ENCODE assay signal across 25 mouse cellular contexts in the genomic region with DNA sequence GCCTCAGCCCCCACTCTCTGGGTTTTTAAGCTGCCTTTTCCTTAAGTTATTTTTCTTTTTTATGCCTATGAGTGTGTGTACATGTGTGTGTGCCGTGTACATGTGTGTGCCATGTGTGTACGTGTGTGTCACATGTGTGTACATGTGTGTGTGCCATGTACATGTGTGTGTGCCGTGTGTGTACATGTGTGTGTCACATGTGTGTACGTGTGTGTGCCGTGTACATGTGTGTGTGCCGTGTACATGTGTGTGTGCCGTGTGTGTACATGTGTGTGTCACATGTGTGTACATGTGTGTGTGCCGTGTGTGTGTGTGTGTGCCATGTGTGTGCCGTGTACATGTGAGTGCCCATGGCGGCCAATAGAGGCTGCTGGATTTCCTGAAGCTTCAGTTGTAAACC. TPM values are rescaled to one million over a fixed set of nuclear protein-coding genes. Genes with fewer than 3 reads are reported as not detected.
"Had no signal": no experiment of that assay in that cellular context is flagged by ENCODE, and none has a peak within 500 bp of the region (broad histone marks: within the 10 kb centered on the region; RNA-seq: fewer than 3 reads in every experiment).

No protein-coding gene starts in this region.

- H3K4me1 ChIP-seq: hindbrain, embryonic 12.5 days; intestine, embryonic 15.5 days; limb, embryonic 10.5 days; limb, embryonic 12.5 days had no signal

- DNase-seq: gastrocnemius, postnatal 10 days; gastrocnemius, postnatal 25 days; heart, adult 18-20 months; heart, postnatal 10 days; heart, postnatal 4 days; kidney, adult 18-20 months; kidney, adult 8-10 months; kidney, postnatal 25 days; kidney, postnatal 4 days; liver had no signal

- H3K9me3 ChIP-seq: heart, embryonic 10.5 days; heart, embryonic 12.5 days; hindbrain, embryonic 10.5 days; hindbrain, embryonic 12.5 days; intestine, embryonic 15.5 days; limb, embryonic 10.5 days; limb, embryonic 12.5 days had no signal

- ATAC-seq: hindbrain, embryonic 16.5 days; inflammation-experienced regulatory T-cells, adult 6 months; intestine, embryonic 15.5 days; intestine, postnatal 0 days had no signal

- H3K36me3 ChIP-seq: hindbrain, embryonic 12.5 days; intestine, embryonic 15.5 days had no signal

- H3K4me2 ChIP-seq: heart, embryonic 12.5 days; hindbrain, embryonic 12.5 days; hindbrain, embryonic 14.5 days; intestine, embryonic 15.5 days; limb, embryonic 12.5 days; liver, embryonic 11.5 days had no signal

- H3K4me3 ChIP-seq: heart, embryonic 10.5 days; heart, embryonic 12.5 days; hindbrain, embryonic 10.5 days; hindbrain, embryonic 12.5 days; intestine, embryonic 15.5 days; layer of hippocampus, adult 2 months; left cerebral cortex, adult 2 months; limb, embryonic 10.5 days; limb, embryonic 12.5 days had no signal

- H3K27me3 ChIP-seq: heart, embryonic 12.5 days; hindbrain, embryonic 12.5 days; intestine, embryonic 15.5 days; limb, embryonic 12.5 days had no signal

- H3K27ac ChIP-seq: heart, embryonic 10.5 days; hindbrain, embryonic 10.5 days; hindbrain, embryonic 12.5 days; hindbrain, embryonic 14.5 days; intestine, embryonic 15.5 days; layer of hippocampus, adult 2 months; left cerebral cortex, adult 2 months; limb, embryonic 10.5 days; limb, embryonic 12.5 days had no signal

- H3K9ac ChIP-seq: heart, embryonic 12.5 days; hindbrain, embryonic 12.5 days; hindbrain, embryonic 14.5 days; intestine, embryonic 15.5 days; limb, embryonic 12.5 days had no signal

RNA-seq across cellular contexts. Expression of a gene that starts 23.9 kb away (rescaled TPM):
- total RNA-seq: granulocyte monocyte progenitor cell, adult 5-6 weeks had no signal
